ENCODE assay signal across 10 mouse cellular contexts in the genomic region with DNA sequence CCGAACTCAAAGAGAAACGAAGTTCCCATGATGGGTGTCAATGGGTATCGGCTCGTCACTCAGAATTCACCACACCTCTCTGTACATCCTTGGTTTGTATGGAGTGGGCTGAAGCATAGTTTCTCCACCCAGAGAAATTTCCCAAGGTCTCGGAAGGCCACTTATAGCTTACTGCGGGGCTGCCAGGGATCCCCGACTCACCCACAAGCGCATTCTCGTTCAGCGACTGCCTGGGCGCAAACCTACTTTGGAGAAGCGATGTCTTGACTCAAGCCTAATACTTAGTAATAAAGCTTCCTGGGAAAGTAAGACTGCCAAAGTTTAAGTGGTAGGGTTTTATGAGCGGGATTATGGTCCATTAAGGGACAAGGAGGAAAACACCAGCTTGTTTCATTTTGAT.
A peak's percentile ranks its signal among the peaks of the same experiment; 100 is the strongest.
DNase-seq lines count a peak whose midpoint lies in the region; ATAC-seq and TF ChIP-seq lines count a peak whose summit lies in the region.
"Had no signal": no experiment of that assay in that cellular context is flagged by ENCODE, and none has a peak within 500 bp of the region (broad histone marks: within the 10 kb centered on the region; RNA-seq: fewer than 3 reads in every experiment).

No protein-coding gene starts in this region.

- no peak for TF ChIP-seq POLR2A in kidney, adult 2 months (IDR thresholded peaks at IDR 0.05; ENCODE audit: low read depth, low read length)

- no peaks in the 10 kb centered on the region for H3K4me1 ChIP-seq in kidney, adult 2 months (ENCODE audit: control insufficient read depth, insufficient read depth, low read length)
- H3K4me1 ChIP-seq in stomach, embryonic 16.5 days (ENCODE audit: control insufficient read depth, insufficient read depth, low read length) = no peaks in the 10 kb centered on the region
- H3K4me1 ChIP-seq in stomach, postnatal 0 days (replicated peaks; ENCODE audit: control insufficient read depth, insufficient read depth) = no peaks in the 10 kb centered on the region
- peaks cover 35% of the 10 kb centered on the region for H3K4me1 ChIP-seq in limb, embryonic 13.5 days
- H3K4me1 ChIP-seq: hindbrain, embryonic 10.5 days; neural tube, embryonic 12.5 days had no signal

- DNase-seq in kidney, adult 2 months = no peak
- no peak for DNase-seq in kidney, adult 18-20 months
- DNase-seq in stomach, postnatal 0 days (ENCODE audit: low spot score) = no peak
- DNase-seq in B cell, adult 2 months = no peak
- no peak for DNase-seq in cerebellum, adult 9-10 months
- DNase-seq: midbrain, embryonic 14.5 days had no signal

- peak overlapping the region; percentile 12; the same call in 1 of the 2 replicates for H3K27ac ChIP-seq in kidney, adult 2 months (ENCODE audit: insufficient read depth, low read depth, low read length)
- peak overlapping the region; percentile 44; the same call in 1 of the 2 replicates for H3K27ac ChIP-seq in stomach, embryonic 16.5 days (ENCODE audit: low read length)
- H3K27ac ChIP-seq in stomach, postnatal 0 days (replicated peaks) = no peak overlapping the region
- no peak overlapping the region for H3K27ac ChIP-seq in limb, embryonic 13.5 days
- H3K27ac ChIP-seq: hindbrain, embryonic 10.5 days; neural tube, embryonic 12.5 days had no signal

- no peak for ATAC-seq in stomach, embryonic 16.5 days (ENCODE audit: insufficient read depth, low FRiP score)
- ATAC-seq in stomach, postnatal 0 days (ENCODE audit: low FRiP score, low TSS enrichment) = no peak
- ATAC-seq in limb, embryonic 13.5 days (ENCODE audit: low FRiP score, low read depth) = peak; percentile 40; the same call in 1 of the 2 replicates

- no peak overlapping the region for H3K4me3 ChIP-seq in kidney, adult 2 months (ENCODE audit: insufficient read depth, low read depth, low read length)
- no peak overlapping the region; the same call in 1 of the 2 replicates for H3K4me3 ChIP-seq in stomach, embryonic 16.5 days (replicated peaks; ENCODE audit: low read length)
- no peak overlapping the region for H3K4me3 ChIP-seq in stomach, postnatal 0 days (ENCODE audit: low read depth, low read length)
- H3K4me3 ChIP-seq in limb, embryonic 13.5 days = no peak overlapping the region
- H3K4me3 ChIP-seq: hindbrain, embryonic 10.5 days; neural tube, embryonic 12.5 days had no signal

- peak overlapping the region; percentile 34 for H3K4me2 ChIP-seq in stomach, embryonic 16.5 days (ENCODE audit: low read depth, low read length)
- no peak overlapping the region; the same call in 1 of the 2 replicates for H3K4me2 ChIP-seq in stomach, postnatal 0 days (replicated peaks; ENCODE audit: low read depth)
- H3K4me2 ChIP-seq in limb, embryonic 13.5 days (replicated peaks) = peak overlapping the region; percentile 39
- H3K4me2 ChIP-seq: neural tube, embryonic 12.5 days had no signal

- 92% methylated on average over 13 of the region's 13 CpGs for WGBS in kidney, adult 2 months
- 91% methylated on average over 13 of the region's 13 CpGs for WGBS in stomach, embryonic 16.5 days
- 78% methylated on average over 13 of the region's 13 CpGs for WGBS in stomach, postnatal 0 days
- 40% methylated on average over 13 of the region's 13 CpGs for WGBS in limb, embryonic 13.5 days

- H3K9me3 ChIP-seq in stomach, embryonic 16.5 days (replicated peaks; ENCODE audit: control insufficient read depth, low read length) = no peaks in the 10 kb centered on the region
- H3K9me3 ChIP-seq in stomach, postnatal 0 days (ENCODE audit: control insufficient read depth, low read length) = no peaks in the 10 kb centered on the region
- H3K9me3 ChIP-seq in limb, embryonic 13.5 days = no peaks in the 10 kb centered on the region
- H3K9me3 ChIP-seq: hindbrain, embryonic 10.5 days; neural tube, embryonic 12.5 days had no signal

- no peak for TF ChIP-seq EP300 in stomach, postnatal 0 days (optimal IDR thresholded peaks at IDR 0.05)

- H3K9ac ChIP-seq in stomach, embryonic 16.5 days (ENCODE audit: low read length) = no peak overlapping the region
- no peak overlapping the region for H3K9ac ChIP-seq in stomach, postnatal 0 days (ENCODE audit: low read length)
- H3K9ac ChIP-seq in limb, embryonic 13.5 days = no peak overlapping the region
- H3K9ac ChIP-seq: neural tube, embryonic 12.5 days had no signal

- TF ChIP-seq CTCF in kidney, adult 2 months (conservative IDR thresholded peaks at IDR 0.05; ENCODE audit: insufficient read depth, insufficient read length, low read depth, low read length) = no peak
- no peak for TF ChIP-seq CTCF in stomach, postnatal 0 days (IDR thresholded peaks at IDR 0.05; ENCODE audit: low read depth)

- H3K27me3 ChIP-seq in kidney, adult 2 months (replicated peaks; ENCODE audit: control insufficient read depth, insufficient read depth, low read length) = no peaks in the 10 kb centered on the region
- H3K27me3 ChIP-seq in stomach, embryonic 16.5 days (ENCODE audit: control insufficient read depth, insufficient read depth, low read length) = no peaks in the 10 kb centered on the region
- H3K27me3 ChIP-seq in stomach, postnatal 0 days (ENCODE audit: control insufficient read depth, insufficient read depth, low read length) = no peaks in the 10 kb centered on the region
- 0 out of 2 replicates have a peak, but pooled peaks cover 13% of the 10 kb centered on the region for H3K27me3 ChIP-seq in limb, embryonic 13.5 days
- H3K27me3 ChIP-seq: neural tube, embryonic 12.5 days had no signal

- H3K36me3 ChIP-seq in kidney, adult 2 months (ENCODE audit: control insufficient read depth, insufficient read depth, low read length) = no peaks in the 10 kb centered on the region
- no peaks in the 10 kb centered on the region for H3K36me3 ChIP-seq in stomach, embryonic 16.5 days (ENCODE audit: control insufficient read depth, insufficient read depth, low read length)
- no peaks in the 10 kb centered on the region for H3K36me3 ChIP-seq in stomach, postnatal 0 days (ENCODE audit: control insufficient read depth, insufficient read depth, low read length)
- H3K36me3 ChIP-seq in limb, embryonic 13.5 days = no peaks in the 10 kb centered on the region
- H3K36me3 ChIP-seq: hindbrain, embryonic 10.5 days; neural tube, embryonic 12.5 days had no signal

Comparison
In these comparisons a context has a peak if more than half of its experiments do, and no peak if none do; other contexts are left out.
1. H3K27ac ChIP-seq: peak in kidney, adult 2 months (single experiment) and stomach, embryonic 16.5 days (single experiment); none in stomach, postnatal 0 days (single experiment) and limb, embryonic 13.5 days (single experiment).